Mouse (Mus musculus) cerebellum, adult 2 months (tissue): Measurements from ENCODE around the gene Rgs3.

Experiments
- CTCF ChIP-seq: fragments of 200-500 bp; IDR thresholded peaks from 2 replicates; pipeline ENCODE4 v1.5.1; 2011; ENCODE audit warnings: low read depth, mild to moderate bottlenecking, control low read depth, low read length, moderate library complexity, borderline replicate concordance; ENCODE audit not compliant: insufficient read depth
- POLR2A ChIP-seq: fragments of 200-500 bp; IDR thresholded peaks from 2 replicates; pipeline ENCODE4 v1.6.1; 2011; ENCODE audit warnings: low read length, control low read depth, borderline replicate concordance; ENCODE audit not compliant: insufficient read depth

GRCm38 (mm10) chr4:62634840-62635239 lies 75.2 kb downstream of the Rgs3 start:
- no peak for TF ChIP-seq CTCF
- TF ChIP-seq POLR2A: no peak
